Mouse (Mus musculus): ENCODE measurements at regions not wholly inside any gene's neighbourhood (a gene's known extent, or its start where the extent isn't known, plus 50 kb on each side); places are given as distances from the start of the nearest gene placed in this dataset.

DNA sequence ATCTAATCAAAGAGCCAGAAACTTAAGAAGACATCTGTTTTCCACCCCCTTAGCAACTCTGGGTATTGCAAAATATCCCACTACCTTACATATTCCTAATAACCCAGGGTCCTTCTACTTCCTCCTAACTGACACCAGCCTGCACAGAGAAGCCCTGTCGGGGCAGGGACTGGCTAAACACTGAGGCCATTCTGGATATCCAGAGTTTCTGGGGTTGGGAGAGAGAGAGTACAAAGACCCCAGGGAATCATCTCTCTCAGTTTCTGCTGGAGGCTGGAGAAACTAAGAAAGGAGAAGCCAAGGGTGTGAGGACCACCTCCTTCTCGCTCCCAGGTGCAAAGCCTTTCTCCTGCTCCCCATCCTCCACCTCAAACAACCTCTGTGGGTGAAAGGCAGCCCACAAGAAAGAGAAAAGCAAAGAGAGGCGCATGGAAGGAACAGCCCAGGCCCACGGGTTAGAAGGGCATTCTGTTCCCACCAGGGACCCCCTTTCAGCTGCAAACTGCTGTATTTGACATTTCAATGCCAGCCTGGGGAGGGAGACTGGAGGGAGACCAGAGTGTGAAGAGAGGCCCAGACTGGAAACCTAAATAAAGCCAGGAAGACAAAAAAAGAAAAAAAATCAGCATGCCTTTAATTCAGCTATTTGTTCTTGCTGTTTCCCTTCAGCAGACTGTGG, 152.9 kb upstream of the Rgma start:
- Histone ChIP-seq H3K4me1 (replicated peaks; ENCODE audit: control insufficient read depth, insufficient read depth, low read length) (no peaks in the 10 kb centered on the region), H3K4me3 (ENCODE audit: low read depth, low read length) (no peak overlapping the region), H3K27ac (ENCODE audit: low read depth, low read length) (no peak overlapping the region), H3K9me3 (ENCODE audit: control insufficient read depth) (no peaks in the 10 kb centered on the region), H3K27me3 (replicated peaks; ENCODE audit: control insufficient read depth, insufficient read depth, low read length) (no peaks in the 10 kb centered on the region), H3K4me2 (replicated peaks; ENCODE audit: low read depth) (no peak overlapping the region), H3K9ac (ENCODE audit: low read depth, low read length) (no peak overlapping the region), H3K36me3 (ENCODE audit: control insufficient read depth, insufficient read depth) (no peaks in the 10 kb centered on the region)
- WGBS: 39% methylated on average over 4 of the region's 4 CpGs
- no peak for TF ChIP-seq CTCF (IDR thresholded peaks at IDR 0.05; ENCODE audit: low read depth)
- no peak for ATAC-seq

DNA sequence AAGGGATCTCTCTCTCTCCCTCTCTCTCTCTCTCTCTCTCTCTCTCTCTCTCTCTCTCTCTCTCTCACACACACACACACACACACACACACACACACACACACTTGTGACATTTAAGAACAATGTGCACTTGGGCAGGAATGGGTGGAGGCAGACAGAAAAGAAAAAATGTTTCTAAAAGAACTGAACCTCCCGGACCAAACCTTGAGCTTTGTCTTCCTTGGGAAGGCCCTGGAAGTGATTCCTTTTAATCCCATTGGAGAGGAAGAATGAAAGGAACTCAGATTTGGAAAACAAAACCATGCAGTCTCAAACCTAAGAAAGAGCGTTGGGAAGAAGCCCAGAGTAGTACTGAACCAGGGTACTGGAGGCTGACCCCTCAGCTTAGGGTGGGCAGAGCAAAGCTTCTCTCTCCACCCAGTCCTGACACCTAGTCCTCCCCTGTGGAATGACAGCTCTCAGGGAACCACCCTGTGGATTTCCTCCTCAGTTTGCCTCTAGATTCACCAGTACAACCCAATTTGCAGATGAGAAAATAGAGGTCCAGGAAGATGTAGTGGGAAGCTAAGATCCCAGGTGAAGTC, 152.3 kb upstream of the Rgma start:
- Histone ChIP-seq H3K9ac (ENCODE audit: low read depth, low read length) (no peak overlapping the region), H3K27ac (ENCODE audit: low read depth, low read length) (no peak overlapping the region), H3K36me3 (ENCODE audit: control insufficient read depth, insufficient read depth) (no peaks in the 10 kb centered on the region), H3K4me2 (replicated peaks; ENCODE audit: low read depth) (no peak overlapping the region), H3K4me1 (replicated peaks; ENCODE audit: control insufficient read depth, insufficient read depth, low read length) (no peaks in the 10 kb centered on the region), H3K9me3 (ENCODE audit: control insufficient read depth) (no peaks in the 10 kb centered on the region), H3K27me3 (replicated peaks; ENCODE audit: control insufficient read depth, insufficient read depth, low read length) (no peaks in the 10 kb centered on the region), H3K4me3 (ENCODE audit: low read depth, low read length) (no peak overlapping the region)
- WGBS: 47% methylated on average over 2 of the region's 2 CpGs
- no peak for ATAC-seq
- no peak for TF ChIP-seq CTCF (IDR thresholded peaks at IDR 0.05; ENCODE audit: low read depth)

DNA sequence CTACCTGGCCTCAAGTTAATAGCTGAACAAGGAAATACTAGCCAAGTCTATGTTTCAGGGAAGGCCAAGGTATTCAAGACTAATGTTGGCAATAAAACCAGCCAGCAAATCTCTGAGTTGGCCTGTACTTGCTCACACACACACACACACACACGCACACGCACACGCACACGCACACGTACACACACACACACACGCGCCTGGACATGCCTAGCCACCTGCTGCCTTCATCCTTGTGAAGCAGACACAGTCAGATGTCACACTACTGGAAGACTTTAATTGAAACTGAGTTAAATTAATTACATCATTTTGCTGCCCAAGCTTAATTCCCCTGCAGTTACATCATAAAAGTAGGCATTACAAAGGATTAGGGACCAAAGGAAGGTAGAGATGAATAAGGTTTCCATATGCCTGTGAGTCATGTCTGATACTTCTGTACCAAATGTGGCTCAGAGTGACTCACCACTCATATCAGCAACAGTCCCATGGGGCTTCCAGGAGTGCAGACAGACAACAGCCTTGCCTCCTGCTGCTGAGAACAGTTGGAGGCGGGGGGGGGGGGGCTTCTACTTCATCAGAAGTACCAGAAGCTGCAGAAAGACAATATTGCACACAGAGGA, 141.7 kb upstream of the Rgma start:
- Histone ChIP-seq H3K4me2 (replicated peaks; ENCODE audit: low read depth) (no peak overlapping the region), H3K36me3 (ENCODE audit: control insufficient read depth, insufficient read depth) (no peaks in the 10 kb centered on the region), H3K27ac (ENCODE audit: low read depth, low read length) (no peak overlapping the region), H3K9ac (ENCODE audit: low read depth, low read length) (no peak overlapping the region), H3K4me3 (ENCODE audit: low read depth, low read length) (no peak overlapping the region), H3K4me1 (replicated peaks; ENCODE audit: control insufficient read depth, insufficient read depth, low read length) (no peaks in the 10 kb centered on the region), H3K9me3 (ENCODE audit: control insufficient read depth) (no peaks in the 10 kb centered on the region), H3K27me3 (replicated peaks; ENCODE audit: control insufficient read depth, insufficient read depth, low read length) (no peaks in the 10 kb centered on the region)
- no peak for ATAC-seq
- WGBS: 90% methylated on average over 8 of the region's 8 CpGs
- no peak for TF ChIP-seq CTCF (IDR thresholded peaks at IDR 0.05; ENCODE audit: low read depth)

DNA sequence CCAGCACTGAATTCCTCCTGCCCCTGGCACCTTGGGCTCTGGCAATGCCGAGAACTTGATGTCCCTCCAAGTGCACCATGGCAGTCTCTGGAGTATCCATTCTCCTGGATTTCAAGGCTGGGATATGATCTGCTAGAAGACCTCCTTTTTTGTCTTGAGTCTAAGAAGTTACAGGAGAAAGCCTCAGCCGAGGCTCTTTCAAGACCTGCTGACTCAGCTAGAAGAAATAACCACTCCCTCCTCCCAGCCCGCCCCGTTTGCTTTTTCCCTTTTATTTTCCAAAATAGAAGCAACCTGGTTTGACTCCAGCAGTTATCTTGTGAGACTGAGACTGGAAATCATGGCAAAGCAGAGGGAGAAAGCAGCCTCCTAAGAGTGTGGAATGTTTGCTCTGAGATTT, 136.8 kb upstream of the Rgma start:
- H3K9ac ChIP-seq (ENCODE audit: low read depth, low read length): no peak overlapping the region
- no peak overlapping the region for H3K4me3 ChIP-seq (ENCODE audit: low read depth, low read length)
- H3K4me2 ChIP-seq (replicated peaks; ENCODE audit: low read depth): no peak overlapping the region
- H3K36me3 ChIP-seq (ENCODE audit: control insufficient read depth, insufficient read depth): no peaks in the 10 kb centered on the region
- no peaks in the 10 kb centered on the region for H3K4me1 ChIP-seq (replicated peaks; ENCODE audit: control insufficient read depth, insufficient read depth, low read length)
- no peaks in the 10 kb centered on the region for H3K27me3 ChIP-seq (replicated peaks; ENCODE audit: control insufficient read depth, insufficient read depth, low read length)
- WGBS: 24% methylated on average over 4 of the region's 4 CpGs
- no peaks in the 10 kb centered on the region for H3K9me3 ChIP-seq (ENCODE audit: control insufficient read depth)
- no peak for TF ChIP-seq CTCF (IDR thresholded peaks at IDR 0.05; ENCODE audit: low read depth)
- no peak for ATAC-seq
- no peak overlapping the region for H3K27ac ChIP-seq (ENCODE audit: low read depth, low read length)

DNA sequence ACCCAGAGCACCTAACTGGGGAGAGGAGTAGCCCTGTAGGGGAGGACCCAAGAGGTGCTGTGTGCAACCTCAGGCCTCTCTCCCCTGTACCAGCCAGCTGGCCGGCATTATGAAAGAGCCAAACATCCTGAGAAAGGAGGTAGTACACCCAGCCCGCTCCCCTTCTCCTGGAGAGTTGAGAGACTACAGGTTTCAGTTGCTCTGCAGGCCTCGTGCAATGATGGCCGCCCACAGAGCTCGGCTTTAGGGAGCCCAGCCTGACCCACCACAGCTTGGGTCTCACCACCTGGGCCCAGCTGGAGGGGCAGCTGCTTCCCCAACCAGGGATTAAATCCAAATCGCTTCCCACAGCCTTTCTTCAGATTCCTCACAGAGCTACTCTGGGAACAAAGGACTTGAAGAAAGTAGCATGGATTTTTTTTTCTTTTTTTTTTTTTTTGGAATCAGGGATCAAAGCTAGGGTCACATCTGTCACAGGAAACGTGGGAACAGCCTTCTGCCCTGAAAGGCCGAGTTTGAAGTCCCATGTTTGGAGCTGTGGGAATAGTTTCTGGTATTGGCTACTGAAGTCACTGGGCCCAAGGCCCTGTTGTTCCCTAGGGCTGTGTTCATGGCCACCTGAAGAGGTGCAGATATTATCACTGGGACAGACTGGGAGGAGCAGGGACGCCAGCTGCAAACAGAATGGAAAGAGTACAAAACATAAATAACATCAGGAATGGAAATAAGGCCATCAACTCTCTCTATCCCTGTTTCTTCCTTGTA, 131.5 kb upstream of the Rgma start:
- no peak overlapping the region for H3K4me2 ChIP-seq (replicated peaks; ENCODE audit: low read depth)
- ATAC-seq: no peak
- H3K27me3 ChIP-seq (replicated peaks; ENCODE audit: control insufficient read depth, insufficient read depth, low read length): no peaks in the 10 kb centered on the region
- no peak overlapping the region for H3K4me3 ChIP-seq (ENCODE audit: low read depth, low read length)
- H3K4me1 ChIP-seq (replicated peaks; ENCODE audit: control insufficient read depth, insufficient read depth, low read length): no peaks in the 10 kb centered on the region
- WGBS: 65% methylated on average over 9 of the region's 9 CpGs
- no peak overlapping the region for H3K9ac ChIP-seq (ENCODE audit: low read depth, low read length)
- TF ChIP-seq CTCF (IDR thresholded peaks at IDR 0.05; ENCODE audit: low read depth): no peak
- no peaks in the 10 kb centered on the region for H3K36me3 ChIP-seq (ENCODE audit: control insufficient read depth, insufficient read depth)
- H3K27ac ChIP-seq (ENCODE audit: low read depth, low read length): no peak overlapping the region
- no peaks in the 10 kb centered on the region for H3K9me3 ChIP-seq (ENCODE audit: control insufficient read depth)

DNA sequence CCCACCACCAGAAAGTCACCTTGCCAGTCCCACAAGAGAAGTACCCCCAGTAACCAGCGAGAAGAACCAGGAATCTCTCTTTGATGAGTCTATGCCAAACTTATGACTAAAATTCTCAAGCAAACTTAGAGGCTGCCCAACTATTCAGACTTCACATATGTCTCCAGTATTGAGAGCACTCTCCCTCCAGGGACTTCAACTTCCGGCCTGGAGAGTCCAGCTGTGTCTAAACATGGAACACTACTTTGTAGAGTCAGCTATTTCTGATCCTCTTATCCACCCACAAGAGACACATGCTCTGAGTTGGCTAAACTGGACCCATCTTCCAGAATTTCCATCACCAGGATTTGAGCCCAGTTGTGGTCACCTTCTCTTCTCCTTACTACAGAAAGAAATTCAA, 129.9 kb upstream of the Rgma start:
- Histone ChIP-seq H3K4me3 (ENCODE audit: low read depth, low read length) (no peak overlapping the region), H3K9me3 (ENCODE audit: control insufficient read depth) (no peaks in the 10 kb centered on the region), H3K4me1 (replicated peaks; ENCODE audit: control insufficient read depth, insufficient read depth, low read length) (no peaks in the 10 kb centered on the region), H3K36me3 (ENCODE audit: control insufficient read depth, insufficient read depth) (no peaks in the 10 kb centered on the region), H3K9ac (ENCODE audit: low read depth, low read length) (no peak overlapping the region), H3K27me3 (replicated peaks; ENCODE audit: control insufficient read depth, insufficient read depth, low read length) (no peaks in the 10 kb centered on the region), H3K4me2 (replicated peaks; ENCODE audit: low read depth) (no peak overlapping the region), H3K27ac (ENCODE audit: low read depth, low read length) (no peak overlapping the region)
- no peak for ATAC-seq
- WGBS: 80% methylated on average over 2 of the region's 2 CpGs
- no peak for TF ChIP-seq CTCF (IDR thresholded peaks at IDR 0.05; ENCODE audit: low read depth)
